Mouse (Mus musculus): Measurements from ENCODE around the gene Olfr98.

DNA sequence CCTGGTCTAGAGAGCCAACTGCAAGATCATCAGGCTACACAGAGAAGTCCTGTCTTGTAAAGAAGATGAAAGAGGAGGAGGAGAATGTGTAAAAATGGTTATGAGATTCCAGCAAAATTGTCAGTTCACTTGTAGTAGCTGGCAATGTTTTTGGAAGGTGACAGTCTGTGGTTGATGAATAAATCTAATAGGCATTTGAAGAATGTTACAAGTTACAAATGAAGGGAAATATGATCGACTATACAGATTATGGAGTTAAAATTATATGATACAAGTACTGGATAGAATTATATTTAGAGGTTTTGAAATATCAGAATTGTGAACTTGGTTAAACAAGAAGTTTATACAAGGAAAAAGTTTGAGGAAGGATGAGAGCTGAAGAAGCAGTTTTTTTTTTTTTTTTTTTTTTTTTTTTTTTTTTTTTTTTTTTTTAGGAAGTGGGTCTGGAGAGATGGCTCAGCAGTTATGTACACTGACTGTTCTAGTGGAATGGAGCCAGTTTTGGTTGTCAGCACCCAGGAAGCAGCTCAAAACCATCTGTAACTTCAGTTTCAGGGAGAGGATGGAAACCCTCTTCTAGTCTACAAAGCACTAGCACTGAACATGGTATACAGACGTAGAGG lies 12.2 kb upstream of the Olfr98 start:
- TF ChIP-seq CTCF (IDR thresholded peaks at IDR 0.05; ENCODE audit: low read depth, low read length) (no peak), POLR2A (IDR thresholded peaks at IDR 0.05; ENCODE audit: borderline replicate concordance, low read depth, low read length) (no peak)
